Mouse (Mus musculus): ENCODE data around the gene Msi2. TPM values are rescaled to one million over a fixed set of nuclear protein-coding genes. Genes with fewer than 3 reads are reported as not detected.

Msi2 gene
- polyA plus RNA-seq, 1 experiment: 78.5 TPM

DNA sequence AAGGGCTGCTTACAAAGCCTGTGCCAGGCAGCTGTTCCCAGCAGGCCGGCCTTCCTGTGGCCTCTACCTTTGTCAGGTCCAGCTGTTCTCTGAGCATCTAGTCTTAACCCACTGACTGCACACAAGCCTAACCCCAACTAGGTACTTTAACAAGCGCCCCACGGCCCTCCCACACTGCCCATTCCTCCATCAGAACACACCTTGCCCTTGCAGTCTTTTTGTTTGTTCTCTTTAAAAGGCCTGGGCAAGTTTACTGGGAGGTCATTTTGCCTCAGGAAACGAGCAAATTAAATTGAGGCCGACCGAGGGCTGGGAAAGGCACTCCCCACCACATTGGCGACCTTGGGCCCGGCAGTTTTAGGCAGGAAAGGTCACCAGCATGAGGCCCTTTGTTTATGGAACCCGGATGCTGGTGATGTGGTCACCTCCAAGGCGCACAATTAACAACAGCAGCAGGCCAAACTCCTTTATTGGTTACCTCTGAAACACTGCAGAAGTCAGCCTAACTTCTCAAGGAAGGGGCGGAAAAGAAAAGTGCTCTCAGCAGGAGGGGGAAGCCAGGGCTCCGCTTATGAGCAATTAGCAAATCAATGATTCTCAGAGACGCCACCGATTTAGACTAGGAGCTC lies 28.4 kb downstream of the Msi2 start:
- TF ChIP-seq CTCF (IDR thresholded peaks at IDR 0.05; ENCODE audit: insufficient read depth, low read depth, low read length) (no peak), POLR2A (IDR thresholded peaks at IDR 0.05; ENCODE audit: insufficient read depth, low read depth, low read length) (no peak)
- 56% methylated on average over 14 of the region's 14 CpGs for WGBS
- Histone ChIP-seq H3K4me1 (ENCODE audit: control insufficient read depth, insufficient read depth, low read length) (peaks cover 31% of the 10 kb centered on the region), H3K27ac (ENCODE audit: insufficient read depth, low read depth, low read length) (no peak overlapping the region; the same call in 1 of the 2 replicates), H3K4me3 (ENCODE audit: insufficient read depth, low read depth, low read length) (no peak overlapping the region)

DNA sequence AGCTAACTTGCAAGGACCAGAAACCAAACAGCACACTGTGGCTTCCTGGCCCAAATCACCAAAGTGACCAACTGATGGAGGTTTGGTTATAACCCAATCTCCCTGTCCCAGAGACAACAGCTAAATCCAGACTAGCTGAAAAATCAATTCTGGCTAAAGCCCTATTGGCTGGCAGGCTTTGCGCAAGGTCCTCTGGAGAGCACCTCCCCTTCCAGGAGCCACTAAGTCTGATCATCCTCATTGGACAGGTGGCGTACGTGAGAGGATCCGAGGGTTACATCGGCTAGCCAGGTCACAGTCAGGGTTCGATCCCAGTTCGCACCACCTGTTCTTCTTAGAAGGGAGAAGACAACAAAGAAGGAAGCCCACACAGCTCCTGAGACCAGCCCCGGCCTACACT lies 29.7 kb downstream of the Msi2 start:
- H3K27ac ChIP-seq (ENCODE audit: insufficient read depth, low read depth, low read length): no peak overlapping the region

DNA sequence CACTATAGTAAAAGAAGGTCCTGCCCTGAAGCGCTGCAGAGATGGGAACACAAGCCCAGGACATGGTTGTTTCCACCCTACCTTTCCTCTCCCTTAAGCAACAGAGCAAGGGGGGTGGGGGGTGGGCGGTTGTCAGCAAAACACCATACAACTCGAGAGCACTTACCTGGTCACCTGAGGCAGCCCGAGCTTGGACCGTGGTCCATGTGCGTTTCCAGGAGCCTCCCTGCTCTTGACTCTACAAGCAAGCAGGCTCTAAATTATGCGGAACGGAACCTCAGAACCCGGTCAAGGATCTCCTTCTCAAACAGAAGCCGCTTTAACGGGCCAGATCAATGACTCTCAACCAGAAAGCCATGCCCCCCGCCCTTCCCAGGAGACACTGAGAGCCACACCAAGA lies 30.6 kb downstream of the Msi2 start:
- no peak overlapping the region for H3K4me3 ChIP-seq (ENCODE audit: insufficient read depth, low read depth, low read length)
- 90% methylated on average over 12 of the region's 12 CpGs for WGBS
- TF ChIP-seq POLR2A (IDR thresholded peaks at IDR 0.05; ENCODE audit: insufficient read depth, low read depth, low read length) (no peak), CTCF (IDR thresholded peaks at IDR 0.05; ENCODE audit: insufficient read depth, low read depth, low read length) (no peak)
- peaks cover 33% of the 10 kb centered on the region for H3K4me1 ChIP-seq (ENCODE audit: control insufficient read depth, insufficient read depth, low read length)
- H3K27ac ChIP-seq (ENCODE audit: insufficient read depth, low read depth, low read length): no peak overlapping the region

More for the DNA sequence above, 29.7 kb downstream of the Msi2 start:
- WGBS: 95% methylated on average over 8 of the region's 8 CpGs
- H3K4me1 ChIP-seq (ENCODE audit: control insufficient read depth, insufficient read depth, low read length): peaks cover 29% of the 10 kb centered on the region
- H3K4me3 ChIP-seq (ENCODE audit: insufficient read depth, low read depth, low read length): no peak overlapping the region
- TF ChIP-seq POLR2A (IDR thresholded peaks at IDR 0.05; ENCODE audit: insufficient read depth, low read depth, low read length) (no peak), CTCF (IDR thresholded peaks at IDR 0.05; ENCODE audit: insufficient read depth, low read depth, low read length) (no peak)

DNA sequence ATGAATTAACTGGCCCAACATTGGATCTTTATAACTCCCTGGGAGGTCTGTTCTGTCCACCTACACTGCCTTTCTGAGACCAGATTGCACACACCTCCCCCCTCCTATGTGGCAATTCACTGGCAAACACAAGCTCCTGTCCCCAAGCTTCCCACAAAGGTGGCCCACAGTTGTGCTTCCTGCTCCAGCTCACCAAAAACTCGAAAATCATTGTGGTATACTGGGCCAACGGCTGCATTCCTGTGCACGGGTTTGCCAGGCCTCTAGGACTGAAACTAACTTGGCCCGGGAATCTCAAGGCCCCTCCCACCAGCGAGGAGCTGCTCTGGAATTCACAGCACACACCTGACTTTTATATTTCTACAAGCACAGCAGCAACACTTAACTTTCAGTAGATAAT lies 31.3 kb downstream of the Msi2 start:
- no peak overlapping the region for H3K27ac ChIP-seq (ENCODE audit: insufficient read depth, low read depth, low read length)
- TF ChIP-seq POLR2A (IDR thresholded peaks at IDR 0.05; ENCODE audit: insufficient read depth, low read depth, low read length) (no peak), CTCF (IDR thresholded peaks at IDR 0.05; ENCODE audit: insufficient read depth, low read depth, low read length) (no peak)
- peaks cover 31% of the 10 kb centered on the region for H3K4me1 ChIP-seq (ENCODE audit: control insufficient read depth, insufficient read depth, low read length)
- 52% methylated on average over 5 of the region's 5 CpGs for WGBS
- H3K4me3 ChIP-seq (ENCODE audit: insufficient read depth, low read depth, low read length): no peak overlapping the region

- H3K4me3 ChIP-seq (ENCODE audit: insufficient read depth, low read depth, low read length): no peak overlapping the region
- 80% methylated on average over 7 of the region's 7 CpGs for WGBS
- H3K4me1 ChIP-seq (ENCODE audit: control insufficient read depth, insufficient read depth, low read length): peaks cover 28% of the 10 kb centered on the region
- TF ChIP-seq CTCF (IDR thresholded peaks at IDR 0.05; ENCODE audit: insufficient read depth, low read depth, low read length): no peak
- TF ChIP-seq POLR2A (IDR thresholded peaks at IDR 0.05; ENCODE audit: insufficient read depth, low read depth, low read length): no peak
- H3K27ac ChIP-seq (ENCODE audit: insufficient read depth, low read depth, low read length): no peak overlapping the region
These were observed 32.3 kb downstream of the Msi2 start for GRCm38 (mm10) chr11:88686061-88686460.

- peaks cover 16% of the 10 kb centered on the region for H3K4me1 ChIP-seq (ENCODE audit: control insufficient read depth, insufficient read depth, low read length)
- H3K27ac ChIP-seq (ENCODE audit: insufficient read depth, low read depth, low read length): no peak overlapping the region
These were observed 35.1 kb downstream of the Msi2 start for GRCm38 (mm10) chr11:88683026-88683770.

DNA sequence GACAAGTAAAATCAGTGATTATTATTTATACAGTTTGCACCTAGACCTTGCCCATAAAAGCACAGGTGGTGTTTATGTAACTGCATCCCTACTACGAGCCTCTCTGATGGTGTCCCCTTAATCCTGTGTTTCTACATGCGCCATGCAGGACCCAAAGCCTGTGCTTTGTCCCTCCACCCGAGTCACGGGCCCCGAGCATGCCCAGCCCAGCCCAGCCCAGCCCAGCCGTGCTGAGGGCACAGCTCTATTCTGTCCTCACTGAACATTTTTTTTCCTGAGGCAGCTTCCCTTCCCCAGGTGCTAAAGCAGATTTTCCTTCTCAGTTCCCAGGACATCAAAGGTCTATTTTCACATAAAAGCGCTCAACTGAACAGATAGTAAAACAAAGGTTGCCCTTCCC lies 41.0 kb downstream of the Msi2 start:
- WGBS: 76% methylated on average over 7 of the region's 7 CpGs
- no peak overlapping the region for H3K4me3 ChIP-seq (ENCODE audit: insufficient read depth, low read depth, low read length)
- H3K27ac ChIP-seq (ENCODE audit: insufficient read depth, low read depth, low read length): no peak overlapping the region
- H3K4me1 ChIP-seq (ENCODE audit: control insufficient read depth, insufficient read depth, low read length): peaks cover 14% of the 10 kb centered on the region; the same call in 1 of the 2 replicates
- TF ChIP-seq POLR2A (IDR thresholded peaks at IDR 0.05; ENCODE audit: insufficient read depth, low read depth, low read length): no peak
- no peak for TF ChIP-seq CTCF (IDR thresholded peaks at IDR 0.05; ENCODE audit: insufficient read depth, low read depth, low read length)

More at GRCm38 (mm10) chr11:88683026-88683770, 35.1 kb downstream of the Msi2 start:
- TF ChIP-seq CTCF (IDR thresholded peaks at IDR 0.05; ENCODE audit: insufficient read depth, low read depth, low read length): no peak
- no peak for TF ChIP-seq POLR2A (IDR thresholded peaks at IDR 0.05; ENCODE audit: insufficient read depth, low read depth, low read length)
- H3K4me3 ChIP-seq (ENCODE audit: insufficient read depth, low read depth, low read length): no peak overlapping the region
- 64% methylated on average over 14 of the region's 14 CpGs for WGBS

GRCm38 (mm10) chr11:88676597-88676996 lies 41.7 kb downstream of the Msi2 start:
- H3K27ac ChIP-seq (ENCODE audit: insufficient read depth, low read depth, low read length): no peak overlapping the region

More at GRCm38 (mm10) chr11:88676597-88676996, 41.7 kb downstream of the Msi2 start:
- no peak for TF ChIP-seq CTCF (IDR thresholded peaks at IDR 0.05; ENCODE audit: insufficient read depth, low read depth, low read length)
- no peak for TF ChIP-seq POLR2A (IDR thresholded peaks at IDR 0.05; ENCODE audit: insufficient read depth, low read depth, low read length)
- WGBS: 85% methylated on average over 2 of the region's 2 CpGs
- Histone ChIP-seq H3K4me1 (ENCODE audit: control insufficient read depth, insufficient read depth, low read length) (peaks cover 14% of the 10 kb centered on the region; the same call in 1 of the 2 replicates), H3K4me3 (ENCODE audit: insufficient read depth, low read depth, low read length) (no peak overlapping the region)

All from olfactory bulb, adult 2 months (tissue).